Mouse (Mus musculus) lung, embryonic 15.5 days (tissue): Measurements from ENCODE around the gene Pald1. TPM values are rescaled to one million over a fixed set of nuclear protein-coding genes. Genes with fewer than 3 reads are reported as not detected.
A peak's percentile ranks its signal among the peaks of the same experiment; 100 is the strongest.

Source experiments
- ATAC-seq: fragments of 200-750 bp; cut with Nextera tagmentation; 2 replicates; pipeline ENCODE4 v1.8.0; 2017; ENCODE audit warnings: moderate number of reproducible peaks, borderline replicate concordance; ENCODE audit not compliant: low FRiP score, low TSS enrichment; ENCODE audit errors: extremely low read depth
- H3K27ac ChIP-seq: fragments of 300-500 bp; sonication (generic); 2 replicates; pipeline ENCODE4 v1.5.1; 2015; ENCODE audit warnings: moderate library complexity, mild to moderate bottlenecking, inconsistent platforms
- H3K27me3 ChIP-seq: fragments of 300-500 bp; sonication (generic); 2 replicates; pipeline ENCODE4 v1.6.1; 2015; ENCODE audit warnings: inconsistent platforms
- H3K36me3 ChIP-seq: fragments of 300-500 bp; sonication (generic); 2 replicates; pipeline ENCODE4 v1.6.1; 2015; ENCODE audit warnings: inconsistent platforms
- H3K4me1 ChIP-seq: fragments of 300-500 bp; sonication (generic); 2 replicates; pipeline ENCODE4 v1.6.1; 2015; ENCODE audit warnings: inconsistent platforms
- H3K4me2 ChIP-seq: fragments of 300-500 bp; sonication (generic); 2 replicates; pipeline ENCODE4 v1.6.1; 2015; ENCODE audit warnings: inconsistent platforms, mild to moderate bottlenecking, moderate library complexity
- H3K4me3 ChIP-seq: fragments of 300-500 bp; sonication (generic); 2 replicates; pipeline ENCODE4 v1.5.1; 2015; ENCODE audit warnings: mild to moderate bottlenecking, inconsistent platforms
- H3K9ac ChIP-seq: fragments of 300-500 bp; sonication (generic); 2 replicates; pipeline ENCODE4 v1.6.1; 2015; ENCODE audit warnings: inconsistent platforms
- H3K9me3 ChIP-seq: fragments of 300-500 bp; sonication (generic); 2 replicates; pipeline ENCODE4 v1.6.1; 2016; ENCODE audit warnings: inconsistent platforms
- WGBS: fragments of 180-500 bp; shearing (Covaris S2); methylation state at CpG from one replicate; pipeline ENCODE4 v1.1.7; 2015; 5-methylcytosine and 5-hydroxymethylcytosine counted together
- polyA plus RNA-seq: library from polyadenylated mRNA; unstranded; fragments of >200 nt; fragmentation: Nextera tagmentation; extraction: Ambion mirVana; gene quantifications from 2 replicates; pipeline ENCODE4 v1.2.1, GENCODE M21; 2015

Pald1 gene
- polyA plus RNA-seq, 1 experiment from 2014 or later, result 48.1 TPM

DNA sequence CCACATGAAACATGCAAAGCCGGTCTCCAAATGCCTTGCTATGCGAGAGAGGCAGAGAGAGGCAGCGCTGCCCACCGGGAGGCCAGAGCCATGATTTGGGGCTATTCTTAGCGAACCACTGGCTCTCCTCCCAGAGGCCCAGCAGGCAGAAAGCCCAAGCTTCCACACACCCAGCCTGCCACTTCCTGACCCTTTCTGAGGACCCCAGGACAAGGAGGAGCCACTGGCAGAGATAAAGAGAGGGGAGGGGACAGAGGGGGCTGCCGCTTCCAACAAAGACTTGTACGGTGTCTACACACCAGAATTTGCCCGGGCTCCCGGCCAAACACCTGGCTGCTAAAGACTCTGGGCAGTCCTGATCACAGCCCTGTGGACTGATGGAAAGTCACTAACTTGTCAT is 3.1 kb downstream of the Pald1 start:
- Histone ChIP-seq H3K27ac (peak overlapping the region; percentile 52), H3K4me3 (peak overlapping the region; percentile 65), H3K27me3 (no peaks in the 10 kb centered on the region), H3K36me3 (no peaks in the 10 kb centered on the region), H3K9ac (no peak overlapping the region; the same call in 1 of the 2 replicates), H3K9me3 (no peaks in the 10 kb centered on the region), H3K4me1 (peaks cover 69% of the 10 kb centered on the region), H3K4me2 (peak overlapping the region; percentile 93)
- WGBS, result 16% methylated on average over 9 of the region's 9 CpGs
- 0 out of 2 replicates have a peak, but pooled peaks have one; percentile 16 for ATAC-seq

DNA sequence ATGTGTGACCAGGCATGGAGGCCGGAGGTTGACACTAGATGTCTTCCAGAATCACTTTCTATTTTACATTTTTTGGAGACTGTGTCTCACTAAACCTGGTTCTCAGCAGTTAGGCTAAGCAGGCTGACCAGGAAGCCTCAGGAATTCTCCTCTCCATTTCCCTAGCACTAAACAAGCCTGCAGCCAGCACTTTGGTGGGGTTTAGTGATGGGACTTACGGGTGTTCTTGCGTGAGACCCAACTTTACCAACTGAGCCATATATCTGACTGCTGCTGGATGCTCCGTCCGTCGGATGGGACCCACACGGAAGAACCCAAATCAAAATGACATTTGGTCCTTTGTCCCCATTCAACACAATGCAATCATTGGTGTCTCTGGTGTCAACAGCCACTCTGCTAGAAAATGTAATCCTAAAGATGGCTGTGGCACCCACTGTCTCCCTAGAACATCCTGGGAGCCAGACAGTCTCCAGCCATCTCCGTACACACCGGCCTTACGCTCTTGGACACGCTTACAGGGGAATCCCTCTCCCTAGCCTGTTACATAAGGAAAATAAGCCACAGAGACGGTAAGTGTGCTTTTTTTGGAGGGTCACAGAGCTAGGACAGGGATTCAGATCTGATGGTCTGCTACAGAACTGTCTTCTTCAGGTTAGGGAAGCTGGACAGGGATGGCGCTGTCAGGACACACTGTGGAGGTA is 3.8 kb downstream of the Pald1 start:
- Histone ChIP-seq H3K27me3 (no peaks in the 10 kb centered on the region), H3K4me3 (peak overlapping the region; percentile 65; the same call in 1 of the 2 replicates), H3K4me1 (peaks cover 70% of the 10 kb centered on the region), H3K27ac (peak overlapping the region; percentile 52), H3K4me2 (peak overlapping the region; percentile 93), H3K9ac (no peak overlapping the region; the same call in 1 of the 2 replicates), H3K9me3 (no peaks in the 10 kb centered on the region), H3K36me3 (no peaks in the 10 kb centered on the region)
- WGBS, result 88% methylated on average over 13 of the region's 13 CpGs
- no peak for ATAC-seq

DNA sequence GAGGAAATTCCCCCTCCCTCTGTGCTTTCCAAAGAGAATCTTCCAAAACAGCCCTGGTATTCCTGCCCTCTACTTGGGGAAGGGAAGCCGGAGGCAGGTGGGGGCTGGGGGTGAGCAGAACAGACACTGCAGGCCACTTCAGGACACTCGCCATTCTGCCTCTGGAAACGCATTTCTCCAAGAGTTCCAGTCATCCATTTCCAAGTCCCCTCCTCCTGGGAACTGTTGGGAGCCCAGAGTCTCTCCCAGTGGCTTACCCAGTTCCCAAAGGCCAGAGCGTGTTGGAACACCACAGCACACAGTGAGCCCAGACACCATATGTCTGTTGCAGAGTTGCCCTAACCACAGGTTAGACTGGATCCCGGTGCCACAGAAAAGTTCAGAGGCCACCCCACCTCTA is 4.6 kb downstream of the Pald1 start:
- 75% methylated on average over 5 of the region's 5 CpGs for WGBS
- H3K4me1 ChIP-seq, result peaks cover 68% of the 10 kb centered on the region

GRCm38 (mm10) chr10:61378050-61378449 is 5.3 kb downstream of the Pald1 start:
- H3K4me2 ChIP-seq, result no peak overlapping the region
- 86% methylated on average over 5 of the region's 5 CpGs for WGBS
- H3K36me3 ChIP-seq, result no peaks in the 10 kb centered on the region
- no peak overlapping the region for H3K4me3 ChIP-seq
- no peaks in the 10 kb centered on the region for H3K27me3 ChIP-seq
- H3K9ac ChIP-seq, result no peak overlapping the region
- no peak for ATAC-seq
- H3K4me1 ChIP-seq, result peaks cover 68% of the 10 kb centered on the region
- H3K27ac ChIP-seq, result no peak overlapping the region
- H3K9me3 ChIP-seq, result no peaks in the 10 kb centered on the region

More for the DNA sequence above, 4.6 kb downstream of the Pald1 start:
- H3K4me3 ChIP-seq, result no peak overlapping the region
- no peak overlapping the region for H3K4me2 ChIP-seq
- no peak overlapping the region for H3K27ac ChIP-seq
- no peak overlapping the region for H3K9ac ChIP-seq
- no peak for ATAC-seq
- H3K27me3 ChIP-seq, result no peaks in the 10 kb centered on the region
- no peaks in the 10 kb centered on the region for H3K9me3 ChIP-seq
- no peaks in the 10 kb centered on the region for H3K36me3 ChIP-seq

- H3K4me3 ChIP-seq, result no peak overlapping the region
- no peaks in the 10 kb centered on the region for H3K27me3 ChIP-seq
- peaks cover 69% of the 10 kb centered on the region for H3K4me1 ChIP-seq
- 53% methylated on average over 6 of the region's 6 CpGs for WGBS
- peak overlapping the region; percentile 49 for H3K27ac ChIP-seq
- no peak overlapping the region for H3K4me2 ChIP-seq
- no peak for ATAC-seq
- no peaks in the 10 kb centered on the region for H3K36me3 ChIP-seq
- H3K9me3 ChIP-seq, result no peaks in the 10 kb centered on the region
- H3K9ac ChIP-seq, result no peak overlapping the region
These were observed 8.4 kb downstream of the Pald1 start for GRCm38 (mm10) chr10:61374771-61375481.

DNA sequence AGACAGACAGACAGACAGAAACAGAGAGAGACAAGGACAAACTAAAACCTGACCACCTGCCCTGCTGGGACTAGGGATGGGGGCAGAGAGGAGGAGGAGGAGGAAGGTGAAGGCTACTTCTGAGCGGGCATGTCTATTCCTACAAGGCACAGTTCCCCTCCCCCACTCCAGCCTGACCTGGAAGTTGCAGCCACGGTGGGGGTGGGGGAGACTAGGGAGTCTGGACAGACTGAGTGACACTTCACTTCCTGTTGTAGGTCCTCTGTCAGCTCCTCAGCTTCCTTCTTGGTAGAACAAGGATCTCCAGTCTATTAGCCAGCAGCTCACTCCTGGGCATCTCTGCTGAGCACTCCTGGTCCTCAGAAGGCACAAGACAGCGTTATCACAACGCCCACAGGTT is 9.3 kb downstream of the Pald1 start:
- no peak for ATAC-seq
- no peak overlapping the region for H3K4me2 ChIP-seq
- H3K9ac ChIP-seq, result no peak overlapping the region
- H3K27me3 ChIP-seq, result no peaks in the 10 kb centered on the region
- H3K4me1 ChIP-seq, result peaks cover 74% of the 10 kb centered on the region
- H3K27ac ChIP-seq, result peak overlapping the region; percentile 49; the same call in 1 of the 2 replicates
- no peak overlapping the region for H3K4me3 ChIP-seq
- no peaks in the 10 kb centered on the region for H3K9me3 ChIP-seq
- 28% methylated on average over 4 of the region's 4 CpGs for WGBS
- H3K36me3 ChIP-seq, result no peaks in the 10 kb centered on the region

- Histone ChIP-seq H3K4me2 (no peak overlapping the region), H3K27me3 (no peaks in the 10 kb centered on the region), H3K9me3 (no peaks in the 10 kb centered on the region), H3K36me3 (no peaks in the 10 kb centered on the region), H3K27ac (peak overlapping the region; percentile 50), H3K9ac (no peak overlapping the region), H3K4me3 (no peak overlapping the region), H3K4me1 (peaks cover 70% of the 10 kb centered on the region)
- ATAC-seq, result peak; percentile 33
- WGBS, result 50% methylated on average over 4 of the region's 4 CpGs
These were observed 10.8 kb downstream of the Pald1 start for GRCm38 (mm10) chr10:61372585-61372923.

DNA sequence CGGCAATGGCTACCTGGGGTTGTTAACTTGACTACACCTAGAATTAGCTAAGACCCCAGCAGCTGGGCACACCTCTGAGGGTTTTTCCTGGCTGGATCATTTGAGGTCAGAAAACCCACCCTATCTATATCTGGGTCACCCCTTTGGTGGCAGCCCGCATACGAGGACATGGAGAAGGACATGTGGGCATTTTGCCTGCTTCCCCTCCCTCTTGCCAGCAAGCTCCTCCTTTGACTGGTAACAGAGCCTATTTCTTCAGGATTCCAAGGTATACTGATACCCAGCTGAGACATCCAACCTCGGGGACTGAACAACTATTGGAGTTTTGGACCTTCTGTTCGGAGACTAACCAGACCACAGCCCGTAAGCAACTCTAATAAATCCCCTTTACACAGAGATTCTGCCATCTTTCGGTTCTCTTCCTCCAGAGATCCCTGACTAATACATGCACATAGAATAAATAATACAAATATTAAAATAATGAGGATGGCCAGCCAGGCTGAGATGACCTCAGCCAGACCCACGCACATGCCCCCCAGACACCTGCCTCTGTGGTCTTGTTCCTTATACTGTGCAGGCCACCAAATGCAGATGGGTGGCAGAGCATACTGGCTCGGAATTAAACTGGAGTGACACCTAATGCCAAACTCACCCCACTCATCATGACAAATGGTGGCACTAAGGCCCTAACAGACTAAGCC is 11.3 kb downstream of the Pald1 start:
- no peak overlapping the region for H3K4me2 ChIP-seq

GRCm38 (mm10) chr10:61370273-61370979 is 12.9 kb downstream of the Pald1 start:
- 40% methylated on average over 18 of the region's 18 CpGs for WGBS
- Histone ChIP-seq H3K27ac (peak overlapping the region; percentile 71), H3K4me2 (0 out of 2 replicates have a peak overlapping the region, but pooled peaks have one; percentile 11), H3K27me3 (no peaks in the 10 kb centered on the region), H3K9ac (no peak overlapping the region), H3K4me1 (peaks cover 77% of the 10 kb centered on the region), H3K36me3 (no peaks in the 10 kb centered on the region), H3K9me3 (no peaks in the 10 kb centered on the region), H3K4me3 (no peak overlapping the region)
- ATAC-seq, result no peak

More for the DNA sequence above, 11.3 kb downstream of the Pald1 start:
- WGBS, result 74% methylated on average over 9 of the region's 9 CpGs
- Histone ChIP-seq H3K4me3 (no peak overlapping the region), H3K4me1 (peaks cover 76% of the 10 kb centered on the region), H3K9ac (no peak overlapping the region), H3K9me3 (no peaks in the 10 kb centered on the region), H3K27me3 (no peaks in the 10 kb centered on the region), H3K27ac (peak overlapping the region; percentile 71), H3K36me3 (no peaks in the 10 kb centered on the region)
- ATAC-seq, result no peak

GRCm38 (mm10) chr10:61369755-61370154 is 13.6 kb downstream of the Pald1 start:
- H3K27ac ChIP-seq, result peak overlapping the region; percentile 71

DNA sequence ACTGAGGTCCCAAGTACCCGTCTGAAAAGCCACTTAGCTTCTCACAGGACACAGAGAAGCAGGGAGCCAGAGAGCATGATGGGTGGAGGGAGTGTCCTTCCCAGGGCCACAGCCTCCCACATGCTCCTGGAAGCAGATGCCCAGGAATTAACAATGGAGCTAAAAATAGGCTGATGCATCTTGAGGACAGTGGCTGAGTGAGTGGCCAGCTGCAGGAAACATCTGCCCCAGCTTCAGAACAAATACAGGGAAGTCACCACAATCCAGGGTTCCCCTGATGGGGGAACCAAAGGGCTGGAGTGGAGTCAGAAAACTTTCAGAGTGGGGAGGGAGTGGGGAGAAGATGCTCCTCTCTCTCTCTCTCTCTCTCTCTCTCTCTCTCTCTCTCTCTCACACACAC is 17.4 kb downstream of the Pald1 start:
- H3K36me3 ChIP-seq, result peaks cover 5% of the 10 kb centered on the region; the same call in 1 of the 2 replicates
- no peaks in the 10 kb centered on the region for H3K27me3 ChIP-seq
- H3K4me3 ChIP-seq, result no peak overlapping the region
- peaks cover 46% of the 10 kb centered on the region for H3K4me1 ChIP-seq
- no peaks in the 10 kb centered on the region for H3K9me3 ChIP-seq
- H3K9ac ChIP-seq, result no peak overlapping the region
- WGBS, result 36% methylated on average over 1 of the region's 1 CpGs
- peak; percentile 62; the same call in 1 of the 2 replicates for ATAC-seq
- H3K27ac ChIP-seq, result peak overlapping the region; percentile 53; the same call in 1 of the 2 replicates
- no peak overlapping the region for H3K4me2 ChIP-seq

More at GRCm38 (mm10) chr10:61369755-61370154, 13.6 kb downstream of the Pald1 start:
- no peak for ATAC-seq
- no peaks in the 10 kb centered on the region; the same call in 1 of the 2 replicates for H3K36me3 ChIP-seq
- H3K27me3 ChIP-seq, result no peaks in the 10 kb centered on the region
- H3K9ac ChIP-seq, result no peak overlapping the region
- no peaks in the 10 kb centered on the region for H3K9me3 ChIP-seq
- no peak overlapping the region for H3K4me2 ChIP-seq
- H3K4me1 ChIP-seq, result peaks cover 70% of the 10 kb centered on the region
- H3K4me3 ChIP-seq, result no peak overlapping the region
- 49% methylated on average over 5 of the region's 5 CpGs for WGBS
